Mouse (Mus musculus) kidney, postnatal 14 days (tissue): ENCODE measurements around the gene Blzf1.

Experiments used
- DNase-seq: peaks from one replicate; pipeline ENCODE4 v3.0.0; 2022; ENCODE audit warnings: mixed read lengths

Gene Blzf1

DNA sequence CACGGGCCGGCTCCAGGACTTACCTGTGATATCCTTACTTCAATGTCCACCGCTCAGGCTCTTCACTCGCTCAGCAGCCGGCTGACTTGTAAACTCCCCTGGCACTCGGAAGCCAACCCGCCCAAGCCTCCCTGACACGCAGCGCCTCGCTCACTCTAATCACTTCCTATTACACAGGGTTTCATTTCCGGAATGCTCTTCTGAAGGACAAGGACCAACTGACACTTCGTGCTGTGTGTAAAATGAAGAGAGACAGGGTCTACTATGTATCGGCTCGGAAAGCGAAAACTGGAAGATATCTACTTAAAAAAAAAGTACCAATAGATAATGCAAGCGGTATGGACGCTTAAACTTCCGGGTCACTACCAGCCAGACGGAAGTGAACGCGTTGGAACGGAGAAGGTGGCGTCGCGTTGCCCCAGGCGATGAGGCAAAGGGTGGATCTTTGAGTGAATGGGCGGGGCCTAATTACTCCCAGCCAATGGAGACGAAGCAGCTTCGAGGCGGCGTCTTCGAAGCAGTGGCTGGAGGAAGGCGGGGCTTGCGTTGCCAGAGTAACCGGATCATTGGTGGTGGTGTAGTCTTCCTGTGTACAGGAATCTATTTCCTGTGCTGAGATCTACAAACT lies at the start of gene Blzf1:
Gene Blzf1 (minus strand): TSS at position 366 of the 628 bp plus-strand sequence.
- peak; percentile 99 for DNase-seq

DNA sequence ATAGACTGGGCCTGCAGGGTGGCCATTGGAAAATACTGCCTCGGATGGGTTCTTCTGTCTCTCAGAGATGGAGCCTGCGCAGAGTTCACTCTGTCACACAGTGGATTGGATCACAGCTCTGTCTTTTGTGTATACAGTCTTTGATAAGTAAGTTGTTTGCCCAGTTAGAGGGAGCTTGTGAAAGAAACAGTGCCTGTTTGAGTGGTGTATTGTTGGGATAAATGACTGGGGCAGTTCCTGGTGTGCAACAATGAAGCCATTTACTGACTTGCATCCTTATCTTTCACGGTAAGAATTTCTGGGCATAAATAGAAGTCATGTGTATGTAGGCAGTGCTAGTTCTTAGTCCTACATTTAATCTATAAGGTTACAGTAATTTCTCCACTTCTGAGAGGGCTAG lies 46.2 kb upstream of the Blzf1 start:
- no peak for DNase-seq

DNA sequence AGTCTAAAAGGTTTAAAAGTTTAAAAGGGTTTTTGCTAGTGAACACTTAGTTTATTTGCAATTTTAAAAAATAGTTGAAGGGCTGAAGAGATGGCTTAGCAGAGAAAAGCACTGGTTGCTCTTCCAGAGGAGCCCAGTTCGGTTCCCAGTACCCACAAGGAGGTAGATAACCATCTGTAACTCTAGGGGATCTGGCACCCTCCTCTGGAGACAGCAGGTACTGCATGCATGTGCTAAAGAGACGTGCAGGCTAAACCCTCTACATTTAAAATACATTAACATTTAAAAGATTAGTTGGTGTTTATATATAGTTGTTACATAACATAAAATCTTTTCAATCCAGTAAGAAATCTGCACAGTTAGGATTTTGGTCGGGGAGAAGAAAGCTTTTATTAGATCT lies 34.9 kb upstream of the Blzf1 start:
- no peak for DNase-seq

DNA sequence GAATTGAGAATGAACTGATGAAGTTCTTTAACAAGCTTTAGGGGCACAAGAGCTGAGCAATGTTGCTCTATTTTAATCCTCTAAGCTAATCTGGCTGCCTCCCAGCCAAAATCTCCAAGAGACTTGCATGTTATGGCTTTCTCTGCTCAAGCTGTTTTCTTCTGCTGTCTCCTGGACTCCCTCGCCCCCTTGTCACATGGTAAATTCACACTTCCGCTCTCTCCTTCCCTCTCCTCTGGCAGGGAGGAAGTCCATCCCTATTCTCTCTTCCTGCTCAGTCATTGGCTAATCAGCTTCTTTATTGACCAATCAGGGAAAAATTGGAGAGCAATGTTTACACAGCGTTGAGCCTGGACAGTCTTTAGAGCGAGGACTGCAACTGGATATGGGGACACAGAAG lies 28.6 kb upstream of the Blzf1 start:
- no peak for DNase-seq

DNA sequence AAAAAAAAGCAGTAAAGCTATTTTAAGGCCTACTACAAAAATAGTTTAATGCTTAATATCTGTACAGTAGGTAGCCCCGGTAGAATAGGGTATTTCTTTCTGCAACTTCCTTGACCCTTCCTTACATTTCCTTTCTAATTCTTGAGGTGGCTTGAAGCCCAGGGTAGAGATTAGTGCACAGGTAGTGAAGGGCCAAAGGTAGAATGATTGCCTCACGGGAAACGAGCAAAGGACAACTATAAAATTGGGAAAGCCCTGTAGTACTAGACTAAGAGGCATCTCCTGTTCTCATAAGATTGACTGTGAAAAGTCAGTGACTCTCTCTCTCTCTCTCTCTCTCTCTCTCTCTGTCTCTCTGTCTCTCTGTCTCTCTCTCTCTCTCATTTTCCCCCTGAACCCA lies 28.1 kb upstream of the Blzf1 start:
- DNase-seq: no peak

DNA sequence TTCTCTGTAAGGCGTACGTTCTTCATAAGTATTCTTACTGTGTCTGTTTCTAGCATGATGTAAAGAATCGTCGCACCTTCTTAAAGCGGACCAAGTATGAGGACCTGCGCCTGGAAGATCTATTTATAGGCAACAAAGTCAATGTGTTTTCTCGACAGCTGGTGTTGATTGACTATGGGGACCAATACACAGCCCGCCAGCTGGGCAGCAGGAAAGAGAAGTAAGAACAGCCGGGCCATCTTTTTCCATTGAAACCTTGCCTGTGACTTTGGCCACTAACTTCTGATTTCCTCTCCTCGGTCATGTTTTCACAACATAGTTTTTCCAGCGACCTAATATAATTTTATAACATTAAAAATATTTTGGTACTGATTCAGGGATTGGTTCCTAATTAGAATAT lies 25.3 kb upstream of the Blzf1 start:
- DNase-seq: no peak

DNA sequence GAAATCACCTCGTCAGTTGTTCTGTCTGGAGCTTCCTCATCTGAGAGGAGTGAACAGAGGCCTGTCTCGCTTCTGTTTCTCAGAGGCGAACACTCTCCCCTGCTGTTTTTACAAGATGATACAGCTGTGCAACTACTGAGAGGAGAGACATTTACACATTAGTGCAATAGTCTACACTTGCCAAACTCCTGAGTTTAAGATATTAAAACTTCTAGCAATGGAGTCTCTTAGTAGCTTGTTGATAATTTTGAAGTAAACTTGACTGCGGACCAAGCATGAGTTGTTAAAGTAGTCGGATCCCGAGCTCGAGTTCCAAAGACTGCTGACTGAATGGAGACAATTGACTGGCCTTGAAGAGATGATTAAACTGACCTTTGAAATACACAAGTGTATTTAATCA lies 20.5 kb upstream of the Blzf1 start:
- DNase-seq: no peak

DNA sequence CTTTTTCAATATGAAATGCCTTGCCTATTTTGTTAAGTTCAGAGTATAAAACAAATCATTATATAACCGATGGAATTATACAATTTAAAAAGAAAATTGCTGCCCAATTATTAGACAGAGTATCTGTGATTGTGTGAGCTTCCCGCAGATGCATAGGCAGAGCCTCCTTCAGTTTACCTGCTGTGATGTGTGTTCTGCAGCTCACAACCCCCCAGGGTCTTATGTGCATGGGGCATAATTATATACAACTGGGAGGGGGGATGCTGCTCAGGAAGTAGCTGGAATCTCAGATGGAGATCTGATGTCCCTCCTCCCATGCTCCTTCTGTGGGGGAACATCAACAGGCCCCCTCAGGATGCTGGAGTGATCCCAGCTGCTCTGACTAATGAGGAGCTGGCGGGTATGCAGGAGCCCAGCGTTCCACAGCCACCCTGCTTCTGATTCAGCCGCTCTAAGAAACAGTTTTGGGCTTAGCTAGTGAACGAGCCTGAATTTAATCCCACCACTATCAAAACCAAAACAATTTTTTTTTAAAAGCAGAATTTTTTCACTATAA lies 19.4 kb upstream of the Blzf1 start:
- DNase-seq: peak; percentile 27

DNA sequence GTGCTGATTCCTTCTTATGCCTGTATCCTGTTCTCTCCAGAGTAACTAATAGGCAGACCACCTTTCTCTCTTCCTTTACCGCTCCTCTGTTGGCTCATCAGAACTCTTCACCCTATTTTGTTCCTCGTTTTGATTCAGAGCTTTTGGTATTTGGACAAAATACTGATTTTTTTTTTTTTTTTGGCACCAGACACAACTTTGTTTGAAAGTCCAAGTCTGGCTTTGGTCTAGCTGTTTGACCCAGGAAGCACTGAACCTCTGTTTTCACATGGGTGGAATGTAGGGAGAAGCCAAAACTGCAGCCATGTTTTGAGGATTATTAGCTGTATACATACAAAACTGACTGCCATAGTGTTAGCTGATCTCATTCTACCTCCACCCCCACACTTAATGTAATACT lies 17.6 kb upstream of the Blzf1 start:
- no peak for DNase-seq

DNA sequence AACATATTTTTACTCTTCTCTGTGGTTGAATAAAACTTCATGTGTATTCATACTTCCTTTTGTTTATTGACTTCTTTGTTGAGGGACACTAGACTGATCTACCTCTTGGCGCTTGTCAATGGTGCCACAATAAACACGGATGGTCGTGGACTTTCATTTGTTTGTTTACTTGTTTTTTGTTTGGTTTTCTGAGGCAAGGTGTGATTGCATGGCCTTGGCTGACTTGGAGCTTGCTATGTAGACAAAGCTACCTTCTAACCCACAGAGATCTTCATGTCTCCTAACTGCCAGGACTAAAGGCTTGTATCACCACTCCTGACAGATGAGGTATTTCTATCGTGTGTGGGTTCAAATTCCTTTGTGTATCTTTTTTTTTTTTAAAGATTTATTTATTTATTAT lies 16.9 kb upstream of the Blzf1 start:
- no peak for DNase-seq

DNA sequence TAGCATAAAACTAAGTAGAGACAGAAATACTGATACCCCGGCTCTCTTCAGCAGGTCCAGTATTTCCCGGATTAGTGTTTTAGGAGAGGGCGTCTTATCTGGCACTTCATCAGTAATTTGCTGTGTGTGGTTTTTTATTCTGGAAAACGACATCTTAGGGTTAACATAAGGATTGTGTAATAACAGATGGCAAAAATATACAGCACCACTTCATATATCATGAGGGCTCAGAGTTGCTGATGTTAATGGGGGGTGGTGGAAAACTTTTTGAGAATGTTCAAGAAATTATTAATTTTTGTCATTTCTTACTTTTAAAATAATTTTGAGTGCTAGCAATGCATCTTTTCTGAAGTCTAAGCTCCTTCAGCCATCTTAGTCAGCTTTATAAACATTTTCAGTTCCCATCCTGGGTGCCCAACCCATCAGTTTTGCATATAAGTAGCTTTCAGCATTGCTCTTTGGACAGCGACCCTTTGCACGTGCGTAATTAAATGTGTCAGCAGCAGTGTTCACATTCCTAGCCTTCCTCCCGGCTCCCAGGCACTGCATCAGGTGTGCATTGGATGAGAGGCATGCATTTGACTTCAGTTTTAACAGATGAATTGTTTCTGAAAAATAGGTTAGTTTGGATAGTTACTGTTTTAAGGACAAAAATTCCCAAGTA lies 15.8 kb upstream of the Blzf1 start:
- no peak for DNase-seq

DNA sequence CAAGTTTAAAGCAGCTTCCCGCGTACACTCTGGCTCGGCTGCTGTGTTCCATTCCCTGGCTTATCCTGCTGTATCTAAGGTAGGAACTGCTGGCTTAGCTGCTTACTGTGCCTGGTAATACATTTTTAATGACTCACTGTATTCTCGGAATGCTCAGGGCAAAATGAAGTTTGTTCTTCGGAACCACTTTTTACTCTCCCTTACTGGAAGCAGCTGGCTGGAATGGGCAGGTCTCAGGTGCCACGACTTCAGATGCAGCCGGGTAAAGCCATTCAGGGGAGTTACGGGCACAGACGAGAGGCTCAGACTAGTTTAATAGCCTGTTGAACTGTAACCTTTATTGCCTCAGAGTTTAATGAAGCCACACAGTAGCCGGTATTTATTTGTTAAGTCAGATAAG lies 14.1 kb upstream of the Blzf1 start:
- peak; percentile 71 for DNase-seq

DNA sequence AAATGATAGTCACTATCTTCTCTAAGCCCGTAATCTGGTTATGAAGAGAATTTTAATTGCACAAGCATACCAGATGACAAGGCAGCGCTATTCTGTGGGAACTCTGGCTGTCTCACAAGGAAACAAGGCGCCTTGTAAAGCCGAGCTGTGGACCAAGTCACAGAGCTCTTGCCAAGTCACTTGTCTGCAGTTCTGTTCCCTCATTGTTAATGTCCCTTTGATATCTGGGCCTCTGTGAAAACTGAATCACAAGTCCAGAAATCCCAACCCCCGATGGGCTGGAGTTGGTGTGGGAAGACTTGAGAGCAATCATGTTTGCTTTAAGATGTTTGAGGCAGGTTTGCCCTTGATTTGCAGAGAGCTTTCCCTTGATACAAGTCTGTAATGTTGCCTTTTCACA lies 13.4 kb upstream of the Blzf1 start:
- no peak for DNase-seq

DNA sequence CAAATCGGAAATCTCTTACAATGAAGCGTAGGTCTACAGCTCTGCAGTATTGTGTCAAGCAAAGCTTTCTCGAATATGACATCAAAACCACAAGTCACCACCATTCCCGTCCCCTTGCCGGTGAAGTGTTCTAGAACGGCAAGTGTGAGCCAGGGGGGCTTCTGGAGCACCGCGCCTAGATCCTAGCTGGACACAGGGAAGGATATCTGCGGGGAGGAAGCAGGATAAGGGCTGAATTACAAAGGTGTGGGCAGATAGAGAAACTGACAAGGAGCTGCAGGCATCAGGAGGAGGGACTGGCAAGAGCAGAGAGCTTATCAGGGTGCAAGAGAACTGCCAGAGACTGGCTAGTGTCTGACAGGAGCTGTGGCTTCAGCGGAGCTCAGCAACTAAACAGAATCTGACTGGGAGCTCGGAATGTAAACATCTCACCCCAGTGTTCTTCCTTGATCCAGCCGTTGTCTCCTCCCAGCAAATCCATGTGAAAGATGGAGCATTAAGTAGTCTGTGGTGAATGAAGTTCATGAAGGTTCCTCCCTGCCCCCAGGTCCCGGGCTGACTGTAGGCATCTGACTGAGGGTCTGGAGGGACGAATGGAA lies 12.4 kb upstream of the Blzf1 start:
- DNase-seq: no peak

DNA sequence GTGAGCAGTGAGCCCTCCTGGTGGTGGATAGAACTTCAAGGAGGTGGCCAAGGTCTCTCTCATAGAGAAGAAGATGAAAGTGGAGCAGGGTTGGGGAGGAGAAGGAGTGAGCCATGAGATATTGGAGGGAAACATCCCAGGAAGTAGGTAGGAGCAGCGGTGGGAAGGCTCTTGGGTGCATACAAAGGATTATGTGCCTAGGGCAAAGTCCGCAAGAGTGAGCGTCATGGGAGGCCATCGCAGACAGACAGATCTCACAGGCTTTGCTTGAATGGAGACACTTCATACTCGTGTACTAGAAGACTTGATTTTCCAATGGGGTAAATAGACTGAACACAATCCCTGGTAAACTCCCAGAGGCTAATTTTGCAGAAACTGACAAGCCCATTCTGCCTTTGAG lies 11.2 kb upstream of the Blzf1 start:
- no peak for DNase-seq

DNA sequence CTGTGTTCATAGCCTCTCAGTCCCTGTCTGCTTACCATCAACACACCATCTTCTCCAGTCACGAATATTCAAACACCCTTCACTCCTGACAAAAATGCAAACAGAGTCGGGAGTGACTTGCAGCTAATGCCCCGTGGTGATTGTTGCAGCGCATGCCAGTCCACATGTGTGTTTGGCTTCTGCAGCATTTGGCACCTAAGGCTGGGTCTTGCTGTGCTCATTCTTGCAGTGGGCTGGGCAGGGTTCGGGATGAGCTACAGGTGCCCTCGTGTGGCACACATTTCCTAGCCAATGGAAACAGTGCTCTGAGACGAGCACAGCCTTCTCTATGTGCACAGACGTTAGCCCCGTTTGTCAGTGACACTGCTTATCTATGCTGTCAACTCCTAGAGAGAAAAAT lies 10.0 kb upstream of the Blzf1 start:
- no peak for DNase-seq

DNA sequence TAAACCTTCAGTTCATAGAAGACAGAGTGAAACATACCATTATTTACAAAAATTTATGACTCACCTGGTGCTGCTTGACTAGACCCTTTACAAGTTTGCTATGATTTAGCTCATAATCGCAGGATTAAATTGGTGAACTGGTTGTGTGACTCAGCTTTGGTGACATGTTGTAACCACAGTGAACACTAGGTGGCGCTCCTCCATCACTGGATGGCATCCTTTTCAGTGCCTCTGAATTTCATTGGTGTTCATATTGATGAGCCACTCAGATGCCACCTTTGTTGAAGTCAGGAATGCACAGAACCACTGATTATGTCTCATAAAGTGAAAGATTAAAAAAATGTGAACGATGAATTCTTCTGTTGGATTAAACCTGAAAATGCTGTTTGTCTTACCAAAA lies 9.4 kb upstream of the Blzf1 start:
- DNase-seq: peak; percentile 70

DNA sequence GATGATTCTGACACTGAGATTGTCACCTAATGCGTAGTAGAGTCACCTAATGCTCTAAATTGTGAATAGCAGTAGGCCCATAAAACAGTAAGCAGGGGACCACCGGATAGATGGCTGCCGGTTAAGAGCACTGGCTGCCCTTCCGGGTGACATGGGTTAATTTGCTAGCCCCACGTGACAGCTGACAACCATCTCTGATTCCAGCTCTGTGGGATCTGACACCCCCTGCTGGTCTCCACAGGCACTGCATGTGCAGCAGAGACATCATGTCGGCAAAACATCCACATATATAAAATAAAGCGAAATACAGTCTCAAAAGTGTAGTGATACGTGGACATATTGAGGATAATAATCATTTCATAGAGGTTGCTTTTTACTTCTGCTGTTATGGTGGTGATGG lies 8.0 kb upstream of the Blzf1 start:
- no peak for DNase-seq

DNA sequence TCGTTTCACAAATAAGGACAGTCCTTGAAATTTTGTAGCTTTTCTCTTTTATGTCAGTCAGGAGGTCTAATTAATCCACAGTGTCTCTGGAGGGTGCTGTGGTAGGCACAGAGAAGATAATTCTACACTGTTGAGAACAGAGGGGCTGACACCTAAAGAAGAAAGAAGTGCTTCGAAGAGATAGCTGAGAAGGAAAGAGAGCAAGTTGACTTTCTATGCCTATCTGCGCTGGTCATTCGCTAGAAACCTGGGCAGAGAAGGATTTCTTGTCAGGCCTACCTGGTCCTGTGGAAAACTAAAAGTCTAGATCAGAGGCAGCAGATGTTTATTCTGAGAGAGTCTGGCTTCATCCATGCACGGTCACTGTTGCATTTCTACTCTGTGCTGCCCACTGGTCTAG lies 6.8 kb upstream of the Blzf1 start:
- DNase-seq: no peak

DNA sequence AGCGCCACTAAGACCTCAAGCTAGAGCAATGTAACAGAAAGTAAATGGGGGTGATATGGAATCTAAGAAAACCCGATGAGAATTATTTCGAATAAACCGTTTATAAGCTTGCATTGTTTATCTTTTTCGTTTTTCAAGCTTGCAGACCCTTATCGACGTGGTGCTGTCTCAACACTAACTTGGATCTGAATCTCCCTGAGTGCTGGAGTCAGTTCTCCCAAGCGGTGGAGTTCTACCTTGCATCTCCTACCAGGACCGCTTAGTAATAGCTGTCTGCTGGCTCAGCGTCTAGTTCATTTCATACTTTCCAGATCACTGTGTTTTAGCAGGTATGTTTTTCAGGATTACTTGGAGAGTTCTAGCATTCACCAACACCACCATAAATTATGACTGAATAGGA lies 633 bp upstream of the Blzf1 start:
- DNase-seq: no peak

DNA sequence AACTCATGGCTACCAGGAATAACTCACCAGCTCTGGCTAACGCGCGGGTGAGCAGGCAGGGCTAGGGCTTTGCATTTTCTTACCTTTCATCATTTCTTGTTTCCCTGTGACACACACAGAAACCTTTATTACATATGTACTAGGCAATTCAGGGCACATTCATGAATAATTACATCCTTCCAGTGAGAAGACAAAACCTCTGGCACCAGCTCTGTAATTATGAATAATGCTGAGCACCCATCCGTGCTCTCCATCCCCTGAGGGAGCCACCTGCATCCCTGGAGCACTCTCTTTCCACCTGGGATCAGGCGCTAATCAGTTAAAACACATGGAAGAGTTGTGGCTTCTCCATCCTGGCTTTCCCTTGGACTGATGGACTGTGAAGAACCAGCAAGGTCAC lies 3.5 kb downstream of the Blzf1 start, which contains the start of gene Nme7:
Gene Nme7 (plus strand): TSS at position 301 of the 400 bp plus-strand sequence.
- DNase-seq: no peak

DNA sequence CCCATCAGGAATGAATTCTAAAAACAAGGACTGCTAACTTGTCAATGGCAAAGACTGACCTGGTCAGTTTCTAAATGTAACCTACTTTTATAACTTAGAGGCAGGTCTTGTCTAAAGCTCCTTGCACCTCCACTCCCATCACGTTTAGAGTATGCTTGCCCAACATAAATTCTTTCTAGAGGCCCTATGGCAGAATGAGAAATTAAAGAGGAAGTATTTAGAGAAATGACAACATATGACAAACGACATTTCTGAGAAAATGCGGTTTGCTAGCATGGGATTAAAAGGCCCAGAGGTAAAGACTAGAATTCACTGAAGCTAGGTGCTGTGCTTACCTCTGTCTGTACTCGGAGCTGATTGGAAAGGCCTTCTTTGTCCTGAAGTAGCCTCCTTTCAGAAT lies 5.3 kb downstream of the Blzf1 start:
- DNase-seq: no peak

DNA sequence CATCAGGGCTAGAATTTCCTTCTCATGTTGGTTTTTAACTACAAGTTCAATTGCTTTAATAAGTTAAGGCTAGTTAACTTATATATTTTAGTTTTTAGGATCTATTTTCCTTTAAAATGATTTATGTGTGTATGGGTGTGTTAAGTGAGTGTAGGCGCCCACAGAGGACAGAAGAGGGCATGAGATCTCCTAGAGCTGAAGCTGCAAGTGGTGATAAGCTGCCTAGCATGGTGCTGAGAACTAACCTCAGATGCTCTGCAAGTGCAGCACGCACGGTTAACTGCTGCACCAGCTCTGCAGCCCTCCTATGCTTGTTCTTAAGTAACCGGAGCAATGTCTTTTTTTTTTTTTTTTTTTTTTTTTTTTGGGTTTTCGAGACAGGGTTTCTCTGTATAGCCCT lies 10.8 kb downstream of the Blzf1 start:
- no peak for DNase-seq

DNA sequence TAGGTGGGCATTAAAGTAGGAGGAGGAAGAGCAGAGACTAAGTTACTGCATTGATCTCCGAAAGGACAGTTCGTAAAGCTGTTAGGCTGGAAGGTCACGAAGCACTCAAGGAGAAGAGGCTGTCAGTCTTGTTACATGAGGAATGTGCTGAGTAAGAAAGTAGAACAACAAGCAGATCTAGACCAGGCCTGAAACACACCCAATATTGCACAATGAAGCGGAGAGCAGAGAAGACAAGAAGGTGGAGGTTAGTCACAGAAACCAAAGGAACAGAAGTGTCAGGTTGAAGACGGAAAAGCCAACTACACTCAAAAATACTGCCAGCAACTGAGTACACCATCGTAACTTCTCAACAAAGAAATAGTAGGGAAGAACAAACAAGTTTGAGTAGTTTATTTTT lies 13.2 kb downstream of the Blzf1 start:
- DNase-seq: no peak
